Mouse (Mus musculus) CH12.LX (cell line): ENCODE data around the gene Cc2d2a.

Experiments used
- BHLHE40 ChIP-seq: IDR thresholded peaks from 2 replicates; pipeline ENCODE4 v1.6.1; 2011; ENCODE audit warnings: mild to moderate bottlenecking, low read depth, low read length, improper control_type of control experiment
- CHD2 ChIP-seq: IDR thresholded peaks from 2 replicates; pipeline ENCODE4 v1.6.1; 2011; ENCODE audit warnings: low read length, improper control_type of control experiment
- CTCF ChIP-seq, 2 experiments: IDR thresholded peaks in 1 of 2; conservative IDR thresholded peaks in 1 of 2; 2 replicates each; pipeline ENCODE4 v1.5.1; 2011 to 2012; ENCODE audit warnings: low read depth in 2 of 2, low read length in 2 of 2, improper control_type of control experiment in 1 of 2, inconsistent platforms in 1 of 2, mild to moderate bottlenecking in 1 of 2, moderate library complexity in 1 of 2
- ELF1 ChIP-seq: IDR thresholded peaks from 2 replicates; pipeline ENCODE4 v1.6.1; 2014; ENCODE audit warnings: low read depth, mild to moderate bottlenecking, inconsistent platforms, low read length, improper control_type of control experiment
- GABPA ChIP-seq: IDR thresholded peaks from 2 replicates; pipeline ENCODE4 v1.6.1; 2012; ENCODE audit warnings: low read depth, low read length, improper control_type of control experiment, inconsistent platforms; ENCODE audit not compliant: insufficient replicate concordance
- KAT2A ChIP-seq: IDR thresholded peaks from 2 replicates; pipeline ENCODE4 v1.6.1; 2012; ENCODE audit warnings: low read length, improper control_type of control experiment, inconsistent platforms; ENCODE audit not compliant: insufficient replicate concordance
- NELFE ChIP-seq: IDR thresholded peaks from 2 replicates; pipeline ENCODE4 v1.6.1; 2011; ENCODE audit warnings: low read depth, low read length, improper control_type of control experiment
- NRF1 ChIP-seq: IDR thresholded peaks from 2 replicates; pipeline ENCODE4 v1.6.1; 2014; ENCODE audit warnings: low read depth, mild to moderate bottlenecking, inconsistent platforms, low read length, improper control_type of control experiment, moderate library complexity
- POLR2A ChIP-seq: IDR thresholded peaks from 2 replicates; pipeline ENCODE4 v1.6.1; 2011; ENCODE audit warnings: low read depth, mild to moderate bottlenecking, improper control_type of control experiment, low read length
- SMC3 ChIP-seq: IDR thresholded peaks from 2 replicates; pipeline ENCODE4 v1.6.1; 2011; ENCODE audit warnings: low read depth, low read length, improper control_type of control experiment
- TCF12 ChIP-seq: IDR thresholded peaks from 2 replicates; pipeline ENCODE4 v1.6.1; 2014; ENCODE audit warnings: low read depth, mild to moderate bottlenecking, inconsistent platforms, low read length, improper control_type of control experiment
- ZKSCAN1 ChIP-seq: IDR thresholded peaks from 2 replicates; pipeline ENCODE4 v1.6.1; 2012; ENCODE audit warnings: low read depth, inconsistent platforms, low read length, improper control_type of control experiment, borderline replicate concordance
- ZMIZ1 ChIP-seq: IDR thresholded peaks from 2 replicates; pipeline ENCODE4 v1.6.1; 2012; ENCODE audit warnings: low read depth, mild to moderate bottlenecking, inconsistent platforms, low read length, improper control_type of control experiment
- ZNF384 ChIP-seq: IDR thresholded peaks from 2 replicates; pipeline ENCODE4 v1.6.1; 2012; ENCODE audit warnings: low read depth, low read length, improper control_type of control experiment, inconsistent platforms

DNA sequence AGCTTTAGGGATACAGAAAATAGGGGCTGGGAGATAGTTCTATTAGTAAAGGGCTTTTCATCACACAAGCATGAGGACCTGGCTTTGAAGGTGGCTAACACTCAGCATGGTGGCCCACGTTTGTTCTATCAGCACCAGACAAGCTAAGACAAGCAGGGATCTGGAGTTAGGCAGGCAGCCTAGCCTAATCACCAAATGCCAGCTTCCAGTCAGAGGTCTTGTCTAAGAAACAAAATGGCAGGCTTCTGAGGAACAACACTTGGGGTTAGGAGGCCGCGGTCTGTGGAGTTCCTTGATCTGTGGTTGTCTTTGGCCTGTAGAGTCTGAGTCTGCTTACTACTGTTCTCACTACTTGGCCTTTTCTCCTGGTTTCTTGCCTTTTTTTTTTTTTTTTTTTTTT, 648 bp upstream of the Cc2d2a start:
- TF ChIP-seq NRF1 (no peak), NELFE (no peak), TCF12 (no peak), ZKSCAN1 (no peak), CHD2 (no peak), POLR2A (no peak), SMC3 (no peak), BHLHE40 (no peak), GABPA (no peak), ZMIZ1 (no peak), KAT2A (no peak), CTCF (conservative IDR thresholded peaks at IDR 0.05 in 1 of 2, IDR thresholded peaks at IDR 0.05 in 1 of 2; ENCODE audit: low read depth in 2 of 2, low read length in 2 of 2) (no peak), ELF1 (no peak), ZNF384 (no peak)
